Mouse (Mus musculus) embryonic facial prominence, embryonic 11.5 days (tissue): Measurements from ENCODE around the gene Lin28b. TPM values are rescaled to one million over a fixed set of nuclear protein-coding genes. Genes with fewer than 3 reads are reported as not detected.
A peak's percentile ranks its signal among the peaks of the same experiment; 100 is the strongest.

ENCODE experiments used
- ATAC-seq: fragments of 200-750 bp; cut with Nextera tagmentation; replicated peaks from 2 replicates; pipeline ENCODE4 v1.8.0; 2017; ENCODE audit warnings: low read depth; ENCODE audit not compliant: insufficient number of reproducible peaks, low FRiP score, low TSS enrichment
- DNase-seq: peaks from one replicate; pipeline ENCODE4 v3.0.0-alpha.2; 2015; ENCODE audit warnings: low spot score
- H3K27ac ChIP-seq: fragments of 300-500 bp; sonication (generic); replicated peaks from 2 replicates; pipeline ENCODE4 v1.5.1; 2014; ENCODE audit warnings: mild to moderate bottlenecking, low read depth, low read length, control low read depth
- H3K27me3 ChIP-seq: fragments of 300-500 bp; sonication (generic); 2 replicates; pipeline ENCODE4 v1.6.1; 2014; ENCODE audit warnings: mild to moderate bottlenecking, low read length, moderate library complexity, mixed read lengths; ENCODE audit not compliant: control insufficient read depth, insufficient read depth
- H3K36me3 ChIP-seq: fragments of 300-500 bp; sonication (generic); replicated peaks from 2 replicates; pipeline ENCODE4 v1.6.1; 2014; ENCODE audit warnings: low read depth, mild to moderate bottlenecking, low read length, moderate library complexity, mixed read lengths; ENCODE audit not compliant: control insufficient read depth, insufficient read depth
- H3K4me1 ChIP-seq: fragments of 300-500 bp; sonication (generic); 2 replicates; pipeline ENCODE4 v1.6.1; 2014; ENCODE audit warnings: low read length, mixed read lengths; ENCODE audit not compliant: control insufficient read depth, insufficient read depth
- H3K4me2 ChIP-seq: fragments of 300-500 bp; sonication (generic); 2 replicates; pipeline ENCODE4 v1.6.1; 2014; ENCODE audit warnings: low read depth, mild to moderate bottlenecking, control low read depth, low read length, moderate library complexity
- H3K4me3 ChIP-seq: fragments of 300-500 bp; sonication (generic); 2 replicates; pipeline ENCODE4 v1.5.1; 2014; ENCODE audit warnings: low read depth, low read length, control low read depth
- H3K9ac ChIP-seq: fragments of 300-500 bp; sonication (generic); replicated peaks from 2 replicates; pipeline ENCODE4 v1.6.1; 2014; ENCODE audit warnings: mild to moderate bottlenecking, control low read depth, low read length
- H3K9me3 ChIP-seq: fragments of 300-500 bp; sonication (generic); replicated peaks from 2 replicates; pipeline ENCODE4 v1.6.1; 2016; ENCODE audit warnings: mild to moderate bottlenecking, low read length, inconsistent platforms, mixed read lengths; ENCODE audit not compliant: control insufficient read depth
- WGBS: fragments of 180-500 bp; shearing (Covaris S2); extraction: QIAGEN DNeasy Blood & Tissue Kit; methylation state at CpG from one replicate; pipeline ENCODE4 v1.1.7; 2014; 5-methylcytosine and 5-hydroxymethylcytosine counted together
- polyA plus RNA-seq: library from polyadenylated mRNA; unstranded; fragments of >200 nt; fragmentation: Nextera tagmentation; extraction: Ambion mirVana; gene quantifications from 2 replicates; pipeline ENCODE4 v1.2.1, GENCODE M21; 2014

Lin28b gene
- polyA plus RNA-seq, 1 experiment from 2014 or later = 13.6 TPM

GRCm38 (mm10) chr10:45334925-45335324, 151.3 kb downstream of the Lin28b start:
- Histone ChIP-seq H3K4me1 (no peaks in the 10 kb centered on the region), H3K27ac (no peak overlapping the region), H3K4me3 (peak overlapping the region; percentile 70), H3K36me3 (no peaks in the 10 kb centered on the region), H3K4me2 (no peak overlapping the region), H3K9ac (no peak overlapping the region), H3K9me3 (no peaks in the 10 kb centered on the region), H3K27me3 (peaks cover 9% of the 10 kb centered on the region)
- 17% methylated on average over 7 of the region's 7 CpGs for WGBS
- DNase-seq = no peak
- peak; percentile 64; the same call in 1 of the 2 replicates for ATAC-seq

- H3K4me3 ChIP-seq = no peak overlapping the region
- H3K9me3 ChIP-seq = no peaks in the 10 kb centered on the region
- H3K27me3 ChIP-seq = no peaks in the 10 kb centered on the region
- H3K27ac ChIP-seq = no peak overlapping the region
- H3K36me3 ChIP-seq = no peaks in the 10 kb centered on the region
- ATAC-seq (no peak), DNase-seq (no peak)
- WGBS = 76% methylated on average over 7 of the region's 7 CpGs
- H3K9ac ChIP-seq = no peak overlapping the region
- no peaks in the 10 kb centered on the region for H3K4me1 ChIP-seq
- no peak overlapping the region for H3K4me2 ChIP-seq
Observed at GRCm38 (mm10) chr10:45328196-45329000, 157.8 kb downstream of the Lin28b start.

Other genes starting within 250 kb of the Lin28b start
- gene Bves, start 150.6 kb downstream of the Lin28b start, polyA plus RNA-seq = 2.1 and 2.7 TPM in 2 replicates
- gene Hace1, start 91.4 kb upstream of the Lin28b start, polyA plus RNA-seq = 28.0 and 31.8 TPM in 2 replicates